In genomic region chr2:144435679-144436078, GRCm38 (mm10) we compare ENCODE assay signal across 22 mouse cellular contexts.
DNase-seq lines count a peak whose midpoint lies in the region; ATAC-seq and TF ChIP-seq lines count a peak whose summit lies in the region.
"Had no signal": no experiment of that assay in that cellular context is flagged by ENCODE, and none has a peak within 500 bp of the region (broad histone marks: within the 10 kb centered on the region; RNA-seq: fewer than 3 reads in every experiment).

No protein-coding gene starts in this region.

- 65% methylated on average over 10 of the region's 10 CpGs for WGBS in lung, postnatal 0 days
- 68% methylated on average over 10 of the region's 10 CpGs for WGBS in lung, adult 2 months
- 85% methylated on average over 10 of the region's 10 CpGs for WGBS in midbrain, embryonic 11.5 days

- no peaks in the 10 kb centered on the region for H3K27me3 ChIP-seq in lung, postnatal 0 days (replicated peaks; ENCODE audit: insufficient read depth, low read length)
- H3K27me3 ChIP-seq in midbrain, embryonic 11.5 days (ENCODE audit: control insufficient read depth, insufficient read depth, low read length): no peaks in the 10 kb centered on the region
- H3K27me3 ChIP-seq: embryonic facial prominence, embryonic 12.5 days; forebrain, embryonic 15.5 days; heart, embryonic 12.5 days had no signal

- DNase-seq in frontal cortex, postnatal 25 days (ENCODE audit: low spot score in 2 of 2): no peak
- peak; percentile 37 for DNase-seq in lung, postnatal 0 days (ENCODE audit: low spot score)
- no peak for DNase-seq in lung, adult 2 months
- peak; percentile 11 to 68 for DNase-seq in layer of hippocampus, adult 18-20 months (ENCODE audit: low spot score in 2 of 2)
- DNase-seq in right cerebral cortex, postnatal 14 days: peak; percentile 33
- no peak for DNase-seq in midbrain, embryonic 11.5 days (ENCODE audit: low spot score, missing footprints)
- no peak for DNase-seq in urinary bladder, adult 2 months (ENCODE audit: low spot score)
- DNase-seq: cerebellum, adult 9-10 months; gastrocnemius, postnatal 10 days; heart, adult 11 months; heart, postnatal 14 days; kidney, adult 9 months; kidney, postnatal 36 days; lung, adult 18-20 months had no signal

- no peak overlapping the region for H3K4me2 ChIP-seq in lung, postnatal 0 days (replicated peaks; ENCODE audit: low read depth, low read length)
- no peak overlapping the region for H3K4me2 ChIP-seq in midbrain, embryonic 11.5 days
- H3K4me2 ChIP-seq: embryonic facial prominence, embryonic 12.5 days; forebrain, embryonic 15.5 days; heart, embryonic 12.5 days; hindbrain, embryonic 14.5 days had no signal

- no peak for TF ChIP-seq CTCF in lung, postnatal 0 days (IDR thresholded peaks at IDR 0.05)
- no peak for TF ChIP-seq CTCF in lung, adult 2 months (IDR thresholded peaks at IDR 0.05; ENCODE audit: insufficient read depth, low read length)

- H3K4me1 ChIP-seq in lung, postnatal 0 days (ENCODE audit: insufficient read depth, low read depth, low read length): no peaks in the 10 kb centered on the region
- no peaks in the 10 kb centered on the region for H3K4me1 ChIP-seq in lung, adult 2 months (ENCODE audit: control insufficient read depth, insufficient read depth, low read length)
- no peaks in the 10 kb centered on the region for H3K4me1 ChIP-seq in midbrain, embryonic 11.5 days (ENCODE audit: control insufficient read depth, insufficient read depth, low read length)
- H3K4me1 ChIP-seq: embryonic facial prominence, embryonic 12.5 days; forebrain, embryonic 15.5 days; heart, embryonic 12.5 days; midbrain, embryonic 10.5 days had no signal

- TF ChIP-seq EP300 in lung, postnatal 0 days (IDR thresholded peaks at IDR 0.05): no peak

- H3K9me3 ChIP-seq in lung, postnatal 0 days (ENCODE audit: low read length): no peaks in the 10 kb centered on the region
- H3K9me3 ChIP-seq in midbrain, embryonic 11.5 days (ENCODE audit: control insufficient read depth, low read length): no peaks in the 10 kb centered on the region
- H3K9me3 ChIP-seq: embryonic facial prominence, embryonic 12.5 days; forebrain, embryonic 15.5 days; G1E; heart, embryonic 12.5 days; midbrain, embryonic 10.5 days had no signal

- no peak for TF ChIP-seq POLR2A in lung, adult 2 months (IDR thresholded peaks at IDR 0.05; ENCODE audit: borderline replicate concordance, extremely low read depth, low read depth, low read length)

- H3K9ac ChIP-seq in lung, postnatal 0 days (replicated peaks; ENCODE audit: low read depth): no peak overlapping the region
- H3K9ac ChIP-seq in midbrain, embryonic 11.5 days (ENCODE audit: low read length): no peak overlapping the region
- H3K9ac ChIP-seq: embryonic facial prominence, embryonic 12.5 days; forebrain, embryonic 15.5 days; heart, embryonic 12.5 days; hindbrain, embryonic 14.5 days had no signal

- ATAC-seq in frontal cortex, adult (ENCODE audit: low TSS enrichment): peak; percentile 67
- ATAC-seq in lung, postnatal 0 days: no peak; the same call in 1 of the 2 replicates
- no peak for ATAC-seq in midbrain, embryonic 11.5 days (ENCODE audit: low FRiP score)
- ATAC-seq: forebrain, embryonic 15.5 days had no signal

- no peak overlapping the region for H3K27ac ChIP-seq in lung, postnatal 0 days (ENCODE audit: low read length)
- no peak overlapping the region for H3K27ac ChIP-seq in midbrain, embryonic 11.5 days (ENCODE audit: low read depth, low read length)
- H3K27ac ChIP-seq: embryonic facial prominence, embryonic 12.5 days; forebrain, embryonic 15.5 days; hindbrain, embryonic 14.5 days; macrophage; midbrain, embryonic 10.5 days had no signal

- no peak overlapping the region for H3K4me3 ChIP-seq in lung, postnatal 0 days (ENCODE audit: low read depth, low read length)
- no peak overlapping the region for H3K4me3 ChIP-seq in lung, adult 2 months (replicated peaks; ENCODE audit: extremely low read depth, low read depth, low read length)
- no peak overlapping the region for H3K4me3 ChIP-seq in midbrain, embryonic 11.5 days (ENCODE audit: low read depth, low read length)
- H3K4me3 ChIP-seq: embryonic facial prominence, embryonic 12.5 days; forebrain, embryonic 15.5 days; heart, embryonic 12.5 days; midbrain, embryonic 10.5 days had no signal

- no peaks in the 10 kb centered on the region for H3K36me3 ChIP-seq in lung, postnatal 0 days (ENCODE audit: insufficient read depth, low read length)
- H3K36me3 ChIP-seq in midbrain, embryonic 11.5 days (ENCODE audit: control insufficient read depth, insufficient read depth, low read length): no peaks in the 10 kb centered on the region
- H3K36me3 ChIP-seq: embryonic facial prominence, embryonic 12.5 days; forebrain, embryonic 15.5 days; G1E; heart, embryonic 12.5 days; midbrain, embryonic 10.5 days had no signal

Comparison
In these comparisons a context has a peak if more than half of its experiments do, and no peak if none do; other contexts are left out.
1. DNase-seq: peak in lung, postnatal 0 days (single experiment), layer of hippocampus, adult 18-20 months (2 of 2) and right cerebral cortex, postnatal 14 days (single experiment); none in frontal cortex, postnatal 25 days (0 of 2), lung, adult 2 months (single experiment), midbrain, embryonic 11.5 days (single experiment) and urinary bladder, adult 2 months (single experiment).